Mouse (Mus musculus) bone marrow, adult 2 months (tissue): ENCODE measurements around the gene Trp53tg5.

Source experiments
- CTCF ChIP-seq: fragments of 200-500 bp; IDR thresholded peaks from 2 replicates; pipeline ENCODE4 v1.5.1; 2011; ENCODE audit warnings: low read length, control low read depth; ENCODE audit not compliant: control insufficient read depth, insufficient read depth
- POLR2A ChIP-seq: fragments of 200-500 bp; IDR thresholded peaks from 2 replicates; pipeline ENCODE4 v1.6.1; 2011; ENCODE audit warnings: low read depth, mild to moderate bottlenecking, control low read depth, low read length, borderline replicate concordance; ENCODE audit not compliant: control insufficient read depth

GRCm38 (mm10) chr2:164444701-164445100, 28.8 kb downstream of the Trp53tg5 start:
- TF ChIP-seq CTCF (no peak), POLR2A (no peak)
